Mouse (Mus musculus): Measurements from ENCODE around the gene Cacnb1. TPM values are rescaled to one million over a fixed set of nuclear protein-coding genes. Genes with fewer than 3 reads are reported as not detected.

Gene Cacnb1
- polyA plus RNA-seq, 1 experiment from 2014 or later: 75.2 TPM

- Histone ChIP-seq H3K4me1 (peaks cover 19% of the 10 kb centered on the region), H3K4me3 (no peak overlapping the region), H3K9me3 (no peaks in the 10 kb centered on the region), H3K36me3 (replicated peaks) (peaks cover 19% of the 10 kb centered on the region), H3K27ac (no peak overlapping the region), H3K27me3 (replicated peaks) (no peaks in the 10 kb centered on the region), H3K4me2 (no peak overlapping the region), H3K9ac (no peak overlapping the region)
- ATAC-seq (replicated peaks): no peak
- WGBS: 90% methylated on average over 5 of the region's 5 CpGs
Measured at GRCm38 (mm10) chr11:98034061-98034460, 11.2 kb upstream of the Cacnb1 start.

- ATAC-seq (replicated peaks): no peak
- 3% methylated on average over 5 of the region's 5 CpGs for WGBS
- H3K36me3 ChIP-seq (replicated peaks): peaks cover 26% of the 10 kb centered on the region
Measured at GRCm38 (mm10) chr11:98031443-98031770, 8.6 kb upstream of the Cacnb1 start.

GRCm38 (mm10) chr11:98030701-98031442 is 8.0 kb upstream of the Cacnb1 start:
- 47% methylated on average over 5 of the region's 5 CpGs for WGBS
- ATAC-seq (replicated peaks): no peak
- Histone ChIP-seq H3K9ac (no peak overlapping the region), H3K36me3 (replicated peaks) (peaks cover 26% of the 10 kb centered on the region), H3K4me2 (no peak overlapping the region), H3K4me3 (no peak overlapping the region), H3K4me1 (peaks cover 26% of the 10 kb centered on the region), H3K9me3 (no peaks in the 10 kb centered on the region), H3K27ac (no peak overlapping the region), H3K27me3 (replicated peaks) (no peaks in the 10 kb centered on the region)

More at GRCm38 (mm10) chr11:98031443-98031770, 8.6 kb upstream of the Cacnb1 start:
- no peak overlapping the region for H3K4me3 ChIP-seq
- no peak overlapping the region for H3K4me2 ChIP-seq
- H3K9me3 ChIP-seq: no peaks in the 10 kb centered on the region
- H3K4me1 ChIP-seq: peaks cover 29% of the 10 kb centered on the region
- no peak overlapping the region for H3K27ac ChIP-seq
- H3K9ac ChIP-seq: no peak overlapping the region
- no peaks in the 10 kb centered on the region for H3K27me3 ChIP-seq (replicated peaks)

- peak overlapping the region; percentile 76 for H3K4me2 ChIP-seq
- H3K9ac ChIP-seq: peak overlapping the region; percentile 99
- H3K4me3 ChIP-seq: peak overlapping the region; percentile 81
- 23% methylated on average over 7 of the region's 7 CpGs for WGBS
- ATAC-seq (replicated peaks): no peak
- H3K27me3 ChIP-seq (replicated peaks): no peaks in the 10 kb centered on the region
- H3K36me3 ChIP-seq (replicated peaks): peaks cover 26% of the 10 kb centered on the region
- peaks cover 27% of the 10 kb centered on the region for H3K4me1 ChIP-seq
- H3K9me3 ChIP-seq: no peaks in the 10 kb centered on the region
- no peak overlapping the region for H3K27ac ChIP-seq
Measured at GRCm38 (mm10) chr11:98027785-98028184, 5.0 kb upstream of the Cacnb1 start.

GRCm38 (mm10) chr11:98027297-98027688 is 4.5 kb upstream of the Cacnb1 start:
- Histone ChIP-seq H3K4me1 (peaks cover 27% of the 10 kb centered on the region), H3K27ac (peak overlapping the region; percentile 92), H3K4me3 (peak overlapping the region; percentile 81), H3K9ac (peak overlapping the region; percentile 99), H3K36me3 (replicated peaks) (peaks cover 26% of the 10 kb centered on the region), H3K9me3 (no peaks in the 10 kb centered on the region), H3K27me3 (replicated peaks) (no peaks in the 10 kb centered on the region), H3K4me2 (peak overlapping the region; percentile 76)
- whole genome bisulfite sequencing: under 1% methylated on average over 18 of the region's 18 CpGs
- ATAC-seq (replicated peaks): no peak

- under 1% methylated on average over 69 of the region's 69 CpGs for whole genome bisulfite sequencing
- H3K4me3 ChIP-seq: peak within 1 kb of the TSS; percentile 81
- peaks cover 26% of the 10 kb centered on the region for H3K36me3 ChIP-seq (replicated peaks)
- peak within 1 kb of the TSS; percentile 92 for H3K27ac ChIP-seq
- peak; percentile 69 for ATAC-seq (replicated peaks)
- no peaks in the 10 kb centered on the region for H3K9me3 ChIP-seq
- peak within 1 kb of the TSS; percentile 76 for H3K4me2 ChIP-seq
- no peaks in the 10 kb centered on the region for H3K27me3 ChIP-seq (replicated peaks)
- H3K4me1 ChIP-seq: peaks cover 27% of the 10 kb centered on the region
- H3K9ac ChIP-seq: peak within 1 kb of the TSS; percentile 99
Measured at GRCm38 (mm10) chr11:98026570-98027296, 3.9 kb upstream of the Cacnb1 start, which contains the start of gene Rpl19. TSS of gene Rpl19 (plus strand) at chr11:98026710.

- Histone ChIP-seq H3K4me3 (peak overlapping the region; percentile 81), H3K27ac (peak overlapping the region; percentile 92), H3K9me3 (no peaks in the 10 kb centered on the region), H3K36me3 (replicated peaks) (peaks cover 25% of the 10 kb centered on the region), H3K4me1 (peaks cover 32% of the 10 kb centered on the region), H3K4me2 (peak overlapping the region; percentile 76), H3K27me3 (replicated peaks) (no peaks in the 10 kb centered on the region), H3K9ac (peak overlapping the region; percentile 99)
- WGBS: 4% methylated on average over 15 of the region's 15 CpGs
- ATAC-seq (replicated peaks): no peak
Measured at GRCm38 (mm10) chr11:98026248-98026569, 3.4 kb upstream of the Cacnb1 start.

GRCm38 (mm10) chr11:98024516-98024915 is 1.7 kb upstream of the Cacnb1 start:
- Histone ChIP-seq H3K27ac (no peak overlapping the region), H3K9me3 (no peaks in the 10 kb centered on the region), H3K4me3 (no peak overlapping the region), H3K9ac (no peak overlapping the region), H3K4me1 (peaks cover 49% of the 10 kb centered on the region), H3K36me3 (replicated peaks) (peaks cover 11% of the 10 kb centered on the region), H3K27me3 (replicated peaks) (no peaks in the 10 kb centered on the region), H3K4me2 (no peak overlapping the region)
- ATAC-seq (replicated peaks): no peak
- 94% methylated on average over 3 of the region's 3 CpGs for WGBS

GRCm38 (mm10) chr11:98022253-98022554 is 630 bp downstream of the Cacnb1 start:
- ATAC-seq (replicated peaks): peak; percentile 48
- H3K4me3 ChIP-seq: peak overlapping the region; percentile 86
- H3K9me3 ChIP-seq: no peaks in the 10 kb centered on the region
- H3K36me3 ChIP-seq (replicated peaks): no peaks in the 10 kb centered on the region; the same call in 1 of the 2 replicates
- peak overlapping the region; percentile 96 for H3K27ac ChIP-seq
- no peaks in the 10 kb centered on the region for H3K27me3 ChIP-seq (replicated peaks)
- under 1% methylated on average over 19 of the region's 23 CpGs for WGBS
- peak overlapping the region; percentile 95 for H3K9ac ChIP-seq
- peak overlapping the region; percentile 72 for H3K4me2 ChIP-seq
- peaks cover 53% of the 10 kb centered on the region for H3K4me1 ChIP-seq

GRCm38 (mm10) chr11:98021565-98022252 is 1.1 kb downstream of the Cacnb1 start:
- peaks cover 2% of the 10 kb centered on the region; the same call in 1 of the 2 replicates for H3K36me3 ChIP-seq (replicated peaks)
- H3K4me3 ChIP-seq: peak overlapping the region; percentile 86
- H3K27me3 ChIP-seq (replicated peaks): no peaks in the 10 kb centered on the region
- peak overlapping the region; percentile 96 for H3K27ac ChIP-seq
- H3K9me3 ChIP-seq: no peaks in the 10 kb centered on the region
- peak overlapping the region; percentile 72 for H3K4me2 ChIP-seq
- 4% methylated on average over 33 of the region's 34 CpGs for WGBS
- H3K9ac ChIP-seq: peak overlapping the region; percentile 95
- H3K4me1 ChIP-seq: peaks cover 53% of the 10 kb centered on the region
- peak; percentile 22 for ATAC-seq (replicated peaks)

GRCm38 (mm10) chr11:98021118-98021517 is 1.7 kb downstream of the Cacnb1 start:
- peak overlapping the region; percentile 96 for H3K27ac ChIP-seq
- peak overlapping the region; percentile 95 for H3K9ac ChIP-seq
- H3K9me3 ChIP-seq: no peaks in the 10 kb centered on the region
- H3K4me1 ChIP-seq: peaks cover 52% of the 10 kb centered on the region
- ATAC-seq (replicated peaks): no peak
- peaks cover 8% of the 10 kb centered on the region; the same call in 1 of the 2 replicates for H3K36me3 ChIP-seq (replicated peaks)
- no peaks in the 10 kb centered on the region for H3K27me3 ChIP-seq (replicated peaks)
- 46% methylated on average over 2 of the region's 2 CpGs for WGBS
- peak overlapping the region; percentile 72 for H3K4me2 ChIP-seq
- peak overlapping the region; percentile 86 for H3K4me3 ChIP-seq

- Histone ChIP-seq H3K27ac (peak overlapping the region; percentile 57), H3K4me3 (peak overlapping the region; percentile 86), H3K9me3 (no peaks in the 10 kb centered on the region), H3K27me3 (replicated peaks) (no peaks in the 10 kb centered on the region), H3K36me3 (replicated peaks) (peaks cover 12% of the 10 kb centered on the region), H3K4me2 (peak overlapping the region; percentile 72), H3K9ac (peak overlapping the region; percentile 95), H3K4me1 (peaks cover 48% of the 10 kb centered on the region)
- ATAC-seq (replicated peaks): no peak
- WGBS: 48% methylated on average over 1 of the region's 1 CpGs
Measured at GRCm38 (mm10) chr11:98020710-98021109, 2.1 kb downstream of the Cacnb1 start.
